Mouse (Mus musculus) megakaryocyte, adult 5-6 weeks (primary cell): ENCODE measurements around the gene Aqp1. TPM values are rescaled to one million over a fixed set of nuclear protein-coding genes. Genes with fewer than 3 reads are reported as not detected.

Experiments used
- ATAC-seq: 2 replicates; pipeline ENCODE4 v1.8.0; 2016; ENCODE audit warnings: mild to moderate bottlenecking, inconsistent platforms; ENCODE audit not compliant: poor library complexity, severe bottlenecking
- total RNA-seq, 2 experiments: library from RNA; stranded (forward) in 1 of 2; stranded (reverse) in 1 of 2; fragments of 153-499, 151-499 nt in 1 of 2; fragments of 221-1000, 200-1000 nt in 1 of 2; gene quantifications; 2 replicates each; pipeline versions ENCODE4 v1.2.3 to v1.2.4; 2015 to 2017

The Aqp1 gene
- total RNA-seq, 2 experiments from 2014 or later = 3.6 to 5.4 TPM

GRCm38 (mm10) chr6:55356017-55356703 is 19.9 kb downstream of the Aqp1 start:
- no peak for ATAC-seq

GRCm38 (mm10) chr6:55356976-55357635 is 20.9 kb downstream of the Aqp1 start:
- ATAC-seq = no peak

GRCm38 (mm10) chr6:55357636-55358031 is 21.4 kb downstream of the Aqp1 start:
- no peak for ATAC-seq

GRCm38 (mm10) chr6:55358731-55359143 is 22.5 kb downstream of the Aqp1 start:
- peak; percentile 67 for ATAC-seq

GRCm38 (mm10) chr6:55362663-55363062 is 26.4 kb downstream of the Aqp1 start:
- no peak for ATAC-seq

- no peak for ATAC-seq
Observed at GRCm38 (mm10) chr6:55367126-55367525, 30.9 kb downstream of the Aqp1 start.

- no peak for ATAC-seq
Observed at GRCm38 (mm10) chr6:55370831-55371230, 34.6 kb downstream of the Aqp1 start.

GRCm38 (mm10) chr6:55376076-55376475 is 39.8 kb downstream of the Aqp1 start, which contains the start of gene Ghrhr:
Ghrhr (plus strand) TSS chr6:55376295.
- no peak for ATAC-seq

GRCm38 (mm10) chr6:55376511-55376910 is 40.3 kb downstream of the Aqp1 start:
- no peak for ATAC-seq

GRCm38 (mm10) chr6:55377461-55377860 is 41.2 kb downstream of the Aqp1 start:
- ATAC-seq = no peak

GRCm38 (mm10) chr6:55379641-55380335 is 43.6 kb downstream of the Aqp1 start:
- no peak for ATAC-seq

- ATAC-seq = no peak
Observed at GRCm38 (mm10) chr6:55381966-55382365, 45.7 kb downstream of the Aqp1 start.

- ATAC-seq = peak; percentile 52; the same call in 1 of the 2 replicates
Observed at GRCm38 (mm10) chr6:55383897-55384296, 47.7 kb downstream of the Aqp1 start.

GRCm38 (mm10) chr6:55384356-55384951 is 48.2 kb downstream of the Aqp1 start:
- no peak for ATAC-seq

GRCm38 (mm10) chr6:55388546-55389169 is 52.4 kb downstream of the Aqp1 start:
- no peak for ATAC-seq

- ATAC-seq = no peak
Observed at GRCm38 (mm10) chr6:55389321-55389720, 53.1 kb downstream of the Aqp1 start.

GRCm38 (mm10) chr6:55391814-55392213 is 55.6 kb downstream of the Aqp1 start:
- no peak for ATAC-seq

- peak; percentile 45; the same call in 1 of the 2 replicates for ATAC-seq
Observed at GRCm38 (mm10) chr6:55392453-55392852, 56.2 kb downstream of the Aqp1 start.

- no peak for ATAC-seq
Observed at GRCm38 (mm10) chr6:55394854-55395253, 58.6 kb downstream of the Aqp1 start.

- no peak for ATAC-seq
Observed at GRCm38 (mm10) chr6:55396176-55396575, 59.9 kb downstream of the Aqp1 start.

GRCm38 (mm10) chr6:55396622-55397041 is 60.4 kb downstream of the Aqp1 start:
- no peak for ATAC-seq
